Mouse (Mus musculus) lung, adult 2 months (tissue): Measurements from ENCODE around the gene Ctsg. TPM values are rescaled to one million over a fixed set of nuclear protein-coding genes. Genes with fewer than 3 reads are reported as not detected.
"Not testable (repeated sequence)": the region's sequence is repeated elsewhere in the genome, so short reads cannot be mapped to it uniquely, and the experiment has no call there.

ENCODE experiments used
- DNase-seq: peaks from one replicate; pipeline ENCODE4 v3.0.0; 2022
- H3K4me1 ChIP-seq: fragments of 200-500 bp; 2 replicates; pipeline ENCODE4 v1.6.1; 2011; ENCODE audit warnings: low read length; ENCODE audit not compliant: control insufficient read depth, insufficient read depth
- H3K4me3 ChIP-seq: fragments of 200-500 bp; replicated peaks from 2 replicates; pipeline ENCODE3; 2011; ENCODE audit warnings: low read depth, mild to moderate bottlenecking, control low read depth, low read length; ENCODE audit errors: extremely low read depth
- CTCF ChIP-seq: fragments of 200-500 bp; IDR thresholded peaks from 2 replicates; pipeline ENCODE4 v1.5.1; 2011; ENCODE audit warnings: mild to moderate bottlenecking, low read length, control low read depth; ENCODE audit not compliant: insufficient read depth
- POLR2A ChIP-seq: fragments of 200-500 bp; IDR thresholded peaks from 2 replicates; pipeline ENCODE4 v1.6.1; 2011; ENCODE audit warnings: low read depth, mild to moderate bottlenecking, control low read depth, low read length, borderline replicate concordance; ENCODE audit errors: extremely low read depth
- WGBS: fragments of 180-500 bp; shearing (Covaris S2); methylation state at CpG from one replicate; pipeline ENCODE4 v1.1.7; 2018; 5-methylcytosine and 5-hydroxymethylcytosine counted together
- polyA plus RNA-seq: library from polyadenylated mRNA; depleted of rRNA; stranded (reverse); fragments of >200 nt; gene quantifications from 2 replicates; pipeline ENCODE4 v1.2.3, GENCODE M21; 2012; rRNA removed

The Ctsg gene
- 0.20 TPM in 1 of 2 replicates, not detected in the other for polyA plus RNA-seq

GRCm38 (mm10) chr14:56102386-56102785 is at the start of gene Ctsg:
TSS of gene Ctsg (minus strand) at chr14:56102574.
- Histone ChIP-seq H3K4me3 (no peak within 1 kb of the TSS), H3K4me1 (no peaks in the 10 kb centered on the region)
- 46% methylated on average over 10 of the region's 10 CpGs for WGBS
- TF ChIP-seq POLR2A (no peak), CTCF (no peak)
- DNase-seq = no peak

- H3K4me3 ChIP-seq, H3K4me1 ChIP-seq, DNase-seq: not testable (repeated sequence)
- 76% methylated on average over 1 of the region's 1 CpGs for WGBS
Observed at GRCm38 (mm10) chr14:56133675-56134074, 31.3 kb upstream of the Ctsg start.

DNA sequence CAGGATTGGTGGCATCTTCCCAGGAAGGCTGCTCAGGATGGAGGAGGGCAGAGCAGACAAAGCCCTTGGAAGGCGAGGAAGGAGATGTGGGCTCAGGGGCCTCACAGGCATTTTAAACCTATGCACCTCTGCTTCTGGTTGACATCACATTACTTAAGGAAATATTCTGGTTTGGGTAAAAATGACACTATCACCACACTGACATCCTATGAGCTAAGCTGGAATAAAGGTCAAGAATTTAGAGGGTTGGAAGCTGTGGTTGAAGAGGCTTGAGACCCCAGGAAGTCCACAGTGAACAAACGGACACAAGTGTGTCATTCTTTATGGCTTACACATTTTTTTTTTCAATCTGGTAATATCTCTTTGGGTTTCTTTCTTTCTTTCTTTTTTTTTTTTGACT is 30.1 kb upstream of the Ctsg start, which contains the start of gene Gzmd:
Gene Gzmd, minus strand, starts transcription at position 101 of the 400 bp plus-strand sequence.
- DNase-seq, H3K4me3 ChIP-seq, H3K4me1 ChIP-seq: not testable (repeated sequence)
- WGBS = 66% methylated on average over 2 of the region's 2 CpGs

GRCm38 (mm10) chr14:56128341-56128740 is 26.0 kb upstream of the Ctsg start:
- 50% methylated on average over 3 of the region's 3 CpGs for WGBS
- Histone ChIP-seq H3K4me3 (no peak overlapping the region), H3K4me1 (no peaks in the 10 kb centered on the region)
- no peak for DNase-seq
- TF ChIP-seq CTCF (no peak), POLR2A (no peak)

- no peak for TF ChIP-seq CTCF
- TF ChIP-seq POLR2A = no peak
Observed at GRCm38 (mm10) chr14:56123516-56123915, 21.1 kb upstream of the Ctsg start.

DNA sequence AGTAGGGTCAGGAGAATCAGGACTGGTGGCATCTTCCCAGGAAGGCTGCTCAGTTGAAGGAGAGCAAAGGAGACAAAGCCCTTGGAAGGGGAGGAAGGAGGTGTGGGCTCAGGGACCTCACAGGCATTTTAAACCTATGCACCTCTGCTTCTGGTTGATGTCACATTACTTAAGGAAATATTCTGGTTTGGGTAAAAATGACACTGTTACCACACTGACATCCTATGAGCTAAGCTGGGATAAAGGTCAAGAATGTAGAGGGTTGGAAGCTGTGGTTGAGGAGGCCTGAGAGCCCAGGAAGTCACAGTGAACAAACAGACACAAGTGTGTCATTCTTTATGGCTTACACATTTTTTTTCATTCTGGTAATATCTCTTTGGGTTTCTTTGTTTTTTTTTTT is 18.2 kb upstream of the Ctsg start, which contains the start of gene Gzme:
Gene Gzme, minus strand, starts transcription at position 101 of the 400 bp plus-strand sequence.
- DNase-seq = no peak
- H3K4me1 ChIP-seq = no peaks in the 10 kb centered on the region
- TF ChIP-seq POLR2A (no peak), CTCF (no peak)
- no peak within 1 kb of the TSS for H3K4me3 ChIP-seq

More at GRCm38 (mm10) chr14:56123516-56123915, 21.1 kb upstream of the Ctsg start:
- WGBS = 85% methylated on average over 3 of the region's 3 CpGs
- H3K4me1 ChIP-seq = no peaks in the 10 kb centered on the region
- DNase-seq = no peak
- H3K4me3 ChIP-seq = no peak overlapping the region

DNA sequence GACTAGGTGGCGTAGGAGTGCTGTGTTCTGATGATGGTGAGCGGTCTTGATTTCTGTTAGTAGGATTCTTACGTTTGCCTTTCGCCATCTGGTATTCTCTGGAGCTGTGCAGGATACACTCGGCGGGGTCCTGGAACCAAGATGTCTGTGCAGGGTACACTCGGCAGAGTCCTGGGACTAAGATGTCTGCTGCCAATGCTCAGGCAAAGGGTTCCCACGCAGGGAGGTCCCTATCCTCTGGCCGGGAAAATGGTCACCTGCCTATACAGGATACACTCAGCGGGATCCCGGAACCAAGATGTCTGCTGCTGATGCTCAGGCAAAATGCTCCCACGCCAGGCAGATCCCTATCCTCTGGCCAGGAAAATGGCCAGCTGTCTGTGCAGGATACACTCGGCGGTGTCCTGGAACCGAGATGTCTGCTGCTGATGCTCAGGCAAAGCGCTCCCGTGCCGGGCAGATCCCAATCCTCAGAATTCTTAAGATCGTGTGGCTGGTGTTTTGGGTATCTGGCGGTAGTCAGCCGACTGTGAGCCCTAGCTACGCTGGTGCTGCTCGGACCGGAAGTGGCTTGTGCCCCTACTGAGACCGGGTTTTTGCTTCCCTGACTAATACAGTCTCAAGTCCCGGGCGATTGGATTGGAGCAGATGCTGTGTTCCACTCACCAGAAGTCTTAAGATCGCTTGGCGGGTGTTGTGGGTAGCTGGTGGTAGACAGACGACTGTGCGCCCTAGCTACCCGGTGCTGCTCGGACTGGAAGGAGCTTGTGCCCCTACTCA is 13.3 kb upstream of the Ctsg start:
- not testable (repeated sequence) for H3K4me3 ChIP-seq, H3K4me1 ChIP-seq, DNase-seq
- 90% methylated on average over 33 of the region's 33 CpGs for WGBS

DNA sequence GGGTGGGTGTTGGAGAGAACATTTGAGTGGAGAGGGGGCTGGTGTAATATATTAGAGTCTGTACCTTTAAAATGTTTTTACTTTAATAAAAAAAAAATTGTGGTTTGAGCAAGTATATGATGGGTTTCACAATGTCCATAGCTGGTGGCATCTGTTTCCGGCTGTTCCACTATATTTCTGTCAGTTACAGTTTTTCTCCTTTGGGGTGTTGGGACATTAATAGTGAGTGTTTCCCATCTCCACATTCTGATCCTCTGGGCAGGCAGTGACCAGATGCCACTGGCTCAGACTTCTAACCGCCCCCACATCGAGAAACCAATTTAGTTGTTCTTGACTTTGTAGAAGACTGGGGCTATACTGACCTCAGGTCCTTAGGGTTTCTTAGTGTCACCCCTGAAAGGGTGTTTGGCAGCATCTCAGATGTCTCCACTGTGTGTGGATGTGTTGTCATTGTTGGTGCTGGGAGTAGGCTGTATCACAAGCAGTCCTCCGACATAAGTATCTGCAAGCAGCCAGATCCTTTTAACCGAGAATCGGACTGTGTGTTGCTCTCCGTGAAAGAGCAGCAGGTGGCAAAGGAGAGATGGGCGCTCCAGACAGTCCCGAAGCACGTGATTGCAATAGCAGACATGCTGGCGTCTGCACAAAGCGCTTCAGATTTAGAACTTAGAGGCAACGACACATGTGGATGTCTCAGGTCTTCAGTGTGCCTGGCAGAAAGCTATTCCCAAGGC is 3.2 kb upstream of the Ctsg start:
- H3K4me1 ChIP-seq = no peaks in the 10 kb centered on the region
- TF ChIP-seq CTCF (no peak), POLR2A (no peak)
- no peak for DNase-seq
- WGBS = 76% methylated on average over 13 of the region's 13 CpGs
- no peak overlapping the region for H3K4me3 ChIP-seq

GRCm38 (mm10) chr14:56105016-56105415 is 2.6 kb upstream of the Ctsg start:
- 66% methylated on average over 5 of the region's 5 CpGs for WGBS
- no peak for DNase-seq
- Histone ChIP-seq H3K4me1 (no peaks in the 10 kb centered on the region), H3K4me3 (no peak overlapping the region)
- TF ChIP-seq POLR2A = no peak
- no peak for TF ChIP-seq CTCF

GRCm38 (mm10) chr14:56103452-56103851 is 1.1 kb upstream of the Ctsg start:
- no peaks in the 10 kb centered on the region for H3K4me1 ChIP-seq
- TF ChIP-seq POLR2A (no peak), CTCF (no peak)
- no peak for DNase-seq
- H3K4me3 ChIP-seq = no peak overlapping the region
- WGBS = 50% methylated on average over 3 of the region's 3 CpGs
